Mouse (Mus musculus) thymus, adult 2 months (tissue): ENCODE results near the gene Unkl. TPM values are rescaled to one million over a fixed set of nuclear protein-coding genes. Genes with fewer than 3 reads are reported as not detected.
"Not testable (repeated sequence)": the region's sequence is repeated elsewhere in the genome, so short reads cannot be mapped to it uniquely, and the experiment has no call there.

Experiments
- DNase-seq: peaks from one replicate; pipeline ENCODE4 v3.0.0; 2021
- H3K27ac ChIP-seq: fragments of 200-500 bp; 2 replicates; pipeline ENCODE4 v1.5.1; 2012; ENCODE audit warnings: low read length, control low read depth; ENCODE audit not compliant: control insufficient read depth, insufficient read depth
- H3K27me3 ChIP-seq: fragments of 200-500 bp; 2 replicates; pipeline ENCODE4 v1.6.1; 2012; ENCODE audit warnings: mild to moderate bottlenecking, low read length, moderate library complexity, mixed read lengths; ENCODE audit not compliant: control insufficient read depth, insufficient read depth
- H3K36me3 ChIP-seq: fragments of 200-500 bp; 2 replicates; pipeline ENCODE4 v1.6.1; 2012; ENCODE audit warnings: mild to moderate bottlenecking, low read length, moderate library complexity; ENCODE audit not compliant: control insufficient read depth, insufficient read depth
- H3K4me1 ChIP-seq: fragments of 200-500 bp; replicated peaks from 2 replicates; pipeline ENCODE4 v1.6.1; 2012; ENCODE audit warnings: low read length; ENCODE audit not compliant: control insufficient read depth, insufficient read depth
- H3K4me3 ChIP-seq: fragments of 200-500 bp; 2 replicates; pipeline ENCODE4 v1.5.1; 2012; ENCODE audit warnings: mild to moderate bottlenecking, low read length, control low read depth, moderate library complexity; ENCODE audit not compliant: control insufficient read depth, insufficient read depth
- CTCF ChIP-seq: fragments of 200-500 bp; IDR thresholded peaks from 2 replicates; pipeline ENCODE4 v1.5.1; 2012; ENCODE audit warnings: mild to moderate bottlenecking, control low read depth, low read length, moderate library complexity, borderline replicate concordance; ENCODE audit not compliant: control insufficient read depth, poor library complexity, insufficient read depth; ENCODE audit errors: extremely low read depth
- POLR2A ChIP-seq: fragments of 200-500 bp; IDR thresholded peaks from 2 replicates; pipeline ENCODE4 v1.6.1; 2012; ENCODE audit warnings: mild to moderate bottlenecking, low read length, control low read depth, moderate library complexity; ENCODE audit not compliant: control insufficient read depth, poor library complexity, insufficient read depth; ENCODE audit errors: extremely low read depth
- WGBS: fragments of 180-500 bp; shearing (Covaris S2); methylation state at CpG from one replicate; pipeline ENCODE4 v1.1.7; 2018; 5-methylcytosine and 5-hydroxymethylcytosine counted together
- polyA plus RNA-seq: library from polyadenylated mRNA; depleted of rRNA; stranded (reverse); fragments of >200 nt; gene quantifications from 2 replicates; pipeline ENCODE4 v1.2.3, GENCODE M21; 2012

Unkl gene
- polyA plus RNA-seq, 1 experiment: 60.1 TPM

- H3K4me1 ChIP-seq: peaks cover 78% of the 10 kb centered on the region
- peak; percentile 14 for DNase-seq
- WGBS: 7% methylated on average over 6 of the region's 6 CpGs
- H3K27ac ChIP-seq: peak overlapping the region; percentile 97
- H3K27me3 ChIP-seq: no peaks in the 10 kb centered on the region
- H3K36me3 ChIP-seq: no peaks in the 10 kb centered on the region
- H3K4me3 ChIP-seq: peak overlapping the region; percentile 45
- TF ChIP-seq POLR2A (no peak), CTCF (no peak)
These were observed 34.9 kb downstream of the Unkl start for GRCm38 (mm10) chr17:25222951-25223601.

DNA sequence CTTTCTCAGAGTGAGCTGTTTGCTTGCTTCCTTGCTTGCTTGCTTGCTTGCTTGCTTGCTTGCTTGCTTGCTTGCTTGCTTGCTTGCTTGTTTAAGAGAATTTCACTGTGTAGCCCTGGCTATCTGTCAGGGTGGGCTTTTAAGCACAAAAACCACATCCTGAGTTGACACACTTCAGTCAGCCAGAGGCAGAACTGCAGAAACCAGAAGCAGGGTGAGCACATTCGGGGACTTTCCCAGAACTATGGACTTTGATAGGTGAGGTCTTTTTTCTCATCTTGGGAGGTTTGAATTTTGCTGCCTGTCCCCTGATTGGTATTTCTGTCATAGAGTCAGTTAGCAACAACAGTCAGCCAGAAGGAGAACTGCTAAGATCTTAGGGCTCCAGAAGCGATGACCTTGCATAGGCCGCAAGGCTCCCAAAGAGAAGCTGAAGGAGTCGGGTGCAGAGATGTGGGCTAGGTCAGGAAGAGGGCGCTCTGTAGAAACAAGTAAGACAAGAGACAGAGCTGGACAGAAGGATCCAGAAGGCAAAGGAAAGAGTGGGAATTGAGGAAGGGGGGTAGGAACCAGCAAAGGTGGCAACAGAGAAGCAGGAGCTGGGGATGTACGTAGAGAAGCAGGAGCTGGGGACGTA, 36.5 kb downstream of the Unkl start:
- 21% methylated on average over 7 of the region's 7 CpGs for WGBS
- peak overlapping the region; percentile 4; the same call in 1 of the 2 replicates for H3K4me3 ChIP-seq
- H3K27ac ChIP-seq: peak overlapping the region; percentile 97
- peak; percentile 55 for DNase-seq
- H3K4me1 ChIP-seq: peaks cover 66% of the 10 kb centered on the region
- no peak for TF ChIP-seq POLR2A
- no peak for TF ChIP-seq CTCF
- H3K36me3 ChIP-seq: peaks cover 5% of the 10 kb centered on the region
- H3K27me3 ChIP-seq: no peaks in the 10 kb centered on the region

- H3K4me1 ChIP-seq: peaks cover 58% of the 10 kb centered on the region
- H3K36me3 ChIP-seq: peaks cover 9% of the 10 kb centered on the region
- H3K4me3 ChIP-seq: no peak overlapping the region
- H3K27ac ChIP-seq: no peak overlapping the region
- 97% methylated on average over 4 of the region's 4 CpGs for WGBS
- DNase-seq: no peak
- TF ChIP-seq CTCF (no peak), POLR2A (no peak)
- no peaks in the 10 kb centered on the region for H3K27me3 ChIP-seq
These were observed 37.5 kb downstream of the Unkl start for GRCm38 (mm10) chr17:25225659-25226058.

DNA sequence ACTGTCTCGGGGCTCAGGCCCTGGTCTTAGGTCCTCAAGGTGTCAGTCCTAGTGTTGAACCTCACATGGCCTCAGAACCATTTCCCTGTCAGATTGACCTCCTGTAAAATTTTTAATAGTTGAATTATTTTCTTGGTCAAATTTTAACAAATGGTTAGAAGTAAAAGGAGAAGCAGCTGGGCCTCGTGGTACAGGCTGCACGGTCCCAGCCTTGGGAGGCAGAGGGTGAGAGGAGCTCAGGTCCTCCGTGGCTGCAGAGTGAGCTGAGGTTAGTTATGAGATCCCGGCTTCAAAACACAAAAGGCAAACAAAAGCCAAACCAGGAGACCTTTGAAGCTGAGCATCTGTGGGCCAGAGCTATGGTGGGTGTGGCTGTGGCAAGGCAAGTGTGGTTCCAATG, 39.8 kb downstream of the Unkl start:
- no peak overlapping the region for H3K4me3 ChIP-seq
- H3K36me3 ChIP-seq: peaks cover 16% of the 10 kb centered on the region
- H3K27me3 ChIP-seq: no peaks in the 10 kb centered on the region
- no peak overlapping the region for H3K27ac ChIP-seq
- peaks cover 40% of the 10 kb centered on the region for H3K4me1 ChIP-seq
- DNase-seq: no peak
- TF ChIP-seq POLR2A (no peak), CTCF (no peak)
- 31% methylated on average over 5 of the region's 5 CpGs for WGBS

DNA sequence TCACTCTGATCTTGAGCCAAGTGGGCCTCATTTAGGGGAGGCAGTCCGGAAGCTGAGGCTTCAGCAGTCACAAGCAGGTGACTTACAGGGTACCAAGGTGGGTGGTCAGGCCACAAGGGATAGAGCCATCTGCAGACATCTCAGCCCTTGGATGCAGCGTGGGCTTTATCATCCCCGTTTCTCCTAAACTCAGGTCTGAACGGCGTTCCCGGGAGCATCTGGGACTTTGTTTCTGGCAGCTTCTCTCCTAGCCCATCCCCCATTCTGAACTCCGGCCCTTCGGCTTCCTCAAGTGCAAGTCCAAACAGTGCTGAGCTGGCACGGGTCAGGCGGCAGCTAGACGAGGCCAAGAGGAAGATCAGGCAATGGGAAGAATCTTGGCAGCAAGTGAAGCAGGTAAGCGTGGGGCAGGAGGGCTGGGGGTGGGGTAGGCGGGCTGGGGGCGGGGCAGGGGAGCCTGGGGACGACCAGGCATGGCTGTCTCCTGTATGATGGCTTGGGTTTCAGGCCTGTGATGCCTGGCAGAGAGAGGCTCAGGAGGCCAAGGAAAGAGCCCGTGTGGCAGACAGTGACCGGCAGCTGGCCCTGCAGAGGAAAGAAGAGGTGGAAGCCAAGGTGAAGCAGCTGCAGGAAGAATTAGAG, 41.9 kb downstream of the Unkl start:
- H3K36me3 ChIP-seq: peaks cover 24% of the 10 kb centered on the region
- H3K4me3 ChIP-seq, H3K27me3 ChIP-seq, DNase-seq, H3K27ac ChIP-seq: not testable (repeated sequence)
- H3K4me1 ChIP-seq: peaks cover 18% of the 10 kb centered on the region
- 92% methylated on average over 17 of the region's 17 CpGs for WGBS

DNA sequence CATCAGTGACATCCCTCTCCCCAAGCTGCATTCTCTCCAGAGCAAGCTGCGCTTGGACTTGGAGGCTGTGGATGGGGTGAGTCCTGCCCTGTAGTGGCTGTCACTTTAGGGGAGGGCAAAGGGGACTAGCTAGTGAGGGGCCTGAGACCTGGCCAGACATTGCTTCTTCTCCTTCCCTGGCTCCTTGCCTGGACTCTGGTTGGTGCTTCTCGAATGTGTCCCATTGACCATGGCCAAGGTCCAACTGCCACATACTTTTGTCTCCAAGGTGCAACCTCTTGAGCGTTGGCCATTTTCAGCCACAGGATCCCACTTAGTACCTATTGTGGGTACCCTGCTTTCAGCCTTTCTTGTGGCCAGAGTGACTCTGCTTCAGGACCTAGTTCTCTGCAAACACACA, 42.5 kb downstream of the Unkl start:
- Histone ChIP-seq H3K36me3 (peaks cover 30% of the 10 kb centered on the region), H3K4me3 (no peak overlapping the region), H3K27me3 (no peaks in the 10 kb centered on the region), H3K27ac (no peak overlapping the region), H3K4me1 (peaks cover 14% of the 10 kb centered on the region)
- TF ChIP-seq POLR2A (no peak), CTCF (no peak)
- no peak for DNase-seq
- 86% methylated on average over 3 of the region's 3 CpGs for WGBS

GRCm38 (mm10) chr17:25231621-25232020, 43.4 kb downstream of the Unkl start:
- not testable (repeated sequence) for DNase-seq, H3K4me3 ChIP-seq, H3K27me3 ChIP-seq, H3K4me1 ChIP-seq, H3K27ac ChIP-seq
- peaks cover 32% of the 10 kb centered on the region for H3K36me3 ChIP-seq
- WGBS: 98% methylated on average over 7 of the region's 11 CpGs
